Mouse (Mus musculus): ENCODE measurements at regions not wholly inside any gene's neighbourhood (a gene's known extent, or its start where the extent isn't known, plus 50 kb on each side); places are given as distances from the start of the nearest gene placed in this dataset.

DNA sequence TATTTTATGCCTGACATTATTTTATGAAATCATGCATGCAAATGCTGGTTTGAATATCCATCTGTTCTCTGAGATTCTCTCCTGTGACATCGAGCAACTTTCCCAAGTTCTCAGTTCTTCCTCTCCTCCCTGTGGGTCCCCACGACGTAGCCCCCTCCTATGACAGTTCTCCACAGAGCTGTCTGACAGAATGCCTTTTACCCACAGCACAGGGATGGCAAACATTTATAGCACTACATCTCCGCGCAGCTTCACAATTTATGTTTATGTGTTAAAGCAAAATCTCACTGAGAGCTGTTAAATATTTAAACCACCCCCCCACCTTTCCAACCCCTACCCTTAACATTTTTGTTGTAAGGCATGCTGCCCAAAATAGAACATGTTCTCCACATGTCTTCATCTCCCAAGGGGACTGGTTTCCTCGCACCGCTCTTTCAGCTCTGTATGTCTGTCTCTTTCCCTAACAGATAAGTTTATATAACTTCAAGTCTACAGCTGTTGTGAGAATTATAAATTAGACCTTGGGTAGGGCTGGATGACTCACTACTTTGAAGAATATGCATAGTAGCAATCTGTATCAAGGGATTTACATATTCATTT, 63.5 kb upstream of the Ndst3 start:
- no peak for DNase-seq (ENCODE audit: low spot score)

DNA sequence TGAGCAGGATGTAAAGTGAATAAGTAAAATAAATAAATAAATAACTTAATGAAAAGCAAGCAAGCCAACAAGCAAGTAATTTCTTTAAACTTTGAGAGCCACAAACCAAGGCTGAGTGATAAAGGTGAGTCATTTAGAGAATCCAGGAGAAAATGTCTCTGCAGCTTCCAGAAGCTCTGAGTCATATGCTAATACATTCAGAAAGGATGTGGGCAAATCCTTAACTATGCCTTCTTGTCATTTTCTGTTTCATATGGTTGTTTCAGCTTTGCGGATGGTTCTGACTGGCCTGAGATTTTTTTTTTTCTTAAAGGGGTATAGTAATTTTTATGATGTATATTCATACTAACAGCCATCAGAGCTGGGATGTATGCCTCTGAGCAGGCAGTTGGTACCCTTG, 64.3 kb upstream of the Ndst3 start:
- DNase-seq (ENCODE audit: low spot score), result no peak

DNA sequence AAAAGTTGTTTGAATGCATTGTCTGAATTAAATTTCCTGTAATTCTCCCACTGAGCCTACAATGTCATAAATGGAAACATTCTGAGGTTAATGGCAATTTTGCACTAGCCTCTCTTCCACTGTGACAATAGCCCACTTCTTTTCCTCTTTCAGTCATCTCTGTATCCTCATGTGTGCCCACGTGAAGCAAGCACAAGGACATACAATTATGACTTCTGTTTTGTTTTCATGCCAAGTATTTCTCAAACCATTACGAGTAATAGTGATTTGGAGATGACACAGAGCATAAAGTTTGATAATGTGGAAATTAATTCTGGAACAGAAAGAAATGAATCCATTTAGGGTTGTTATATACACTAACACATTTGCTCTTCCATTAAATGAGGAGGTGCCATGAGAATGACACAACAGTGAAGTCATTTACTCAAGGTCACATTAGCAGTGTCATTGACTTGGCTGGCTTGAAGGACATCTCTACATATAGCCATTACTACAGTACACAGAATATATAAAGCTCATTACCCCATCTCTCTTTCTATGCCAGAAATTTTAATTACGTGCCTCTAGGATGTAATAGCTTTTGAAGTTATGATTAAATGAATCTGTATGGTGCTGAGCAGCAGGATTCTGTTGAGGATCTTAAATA, 75.4 kb upstream of the Ndst3 start:
- DNase-seq (ENCODE audit: low spot score), result no peak

DNA sequence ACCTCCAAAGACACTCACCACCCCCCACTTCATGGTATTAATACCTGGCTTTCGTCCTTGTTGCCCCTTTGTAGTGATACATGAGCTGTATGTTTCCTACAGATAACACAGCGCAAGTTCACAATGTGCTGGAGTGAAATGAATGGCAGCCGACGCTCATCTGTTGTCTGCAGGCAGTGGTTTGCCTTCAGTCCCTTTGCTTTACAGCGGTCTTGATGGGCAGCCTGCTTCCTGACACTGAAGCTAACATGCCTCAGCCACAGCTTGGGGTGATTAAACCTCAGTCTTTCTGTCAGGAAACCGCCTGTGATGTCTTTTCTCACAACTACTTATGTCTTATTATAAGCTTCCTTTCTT, 75.9 kb upstream of the Ndst3 start:
- DNase-seq (ENCODE audit: low spot score), result no peak

DNA sequence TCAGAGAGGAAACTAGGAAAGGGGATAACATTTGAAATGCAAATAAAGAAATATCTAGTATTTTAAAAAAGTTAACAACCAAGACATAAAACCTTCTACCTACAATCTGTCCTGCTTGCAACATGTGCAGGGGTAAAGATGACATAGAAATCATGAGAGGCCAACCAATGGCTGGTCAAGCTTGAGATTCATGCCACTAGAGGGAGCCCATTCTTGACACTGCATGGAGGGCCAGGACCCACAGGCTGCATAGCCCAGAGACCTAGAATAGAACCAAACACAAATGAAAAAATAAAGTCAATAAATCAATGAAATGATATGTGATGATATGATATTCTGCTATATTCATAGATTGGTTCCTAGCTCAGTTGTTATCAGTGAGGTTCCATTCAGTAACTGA, 89.9 kb upstream of the Ndst3 start:
- peak; percentile 50 for DNase-seq (ENCODE audit: low spot score)

DNA sequence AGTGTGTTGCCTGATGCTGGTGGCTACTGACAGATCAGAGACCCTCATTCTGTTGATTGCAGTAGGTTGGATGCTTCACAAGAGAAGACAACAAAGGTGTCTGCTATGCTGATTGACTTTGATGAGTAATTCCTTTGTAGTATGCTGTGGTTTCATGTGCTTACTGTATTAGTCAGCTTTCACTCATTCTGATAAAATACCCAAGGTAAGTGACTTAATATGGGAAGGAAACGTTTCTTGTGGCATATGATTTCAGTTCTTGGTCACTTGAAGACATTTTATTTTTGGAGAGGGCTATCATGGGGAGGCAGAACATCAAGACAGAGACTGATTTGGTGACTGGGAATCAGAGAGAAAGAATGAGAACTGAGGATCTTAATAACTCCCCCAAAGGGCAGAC, 90.9 kb upstream of the Ndst3 start:
- no peak for DNase-seq (ENCODE audit: low spot score)

DNA sequence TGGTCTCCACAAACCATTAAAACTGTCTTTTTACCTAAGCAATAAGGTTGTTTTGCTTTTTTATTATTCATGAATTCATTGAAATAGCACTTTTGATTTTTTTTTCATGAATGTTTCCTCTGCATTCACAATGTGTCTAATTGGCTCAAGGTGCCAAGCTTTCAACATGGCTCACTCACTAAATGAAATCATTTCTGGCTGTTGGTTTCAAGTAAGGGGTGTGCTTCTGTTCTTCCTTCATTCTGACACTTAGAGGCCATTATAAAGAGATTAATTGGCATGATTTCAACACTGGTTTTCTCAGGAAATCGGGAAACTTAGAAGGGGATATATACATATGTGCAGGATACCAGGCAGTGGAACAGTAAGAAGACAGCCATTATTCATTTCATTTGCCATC, 93.5 kb upstream of the Ndst3 start:
- DNase-seq (ENCODE audit: low spot score), result no peak

DNA sequence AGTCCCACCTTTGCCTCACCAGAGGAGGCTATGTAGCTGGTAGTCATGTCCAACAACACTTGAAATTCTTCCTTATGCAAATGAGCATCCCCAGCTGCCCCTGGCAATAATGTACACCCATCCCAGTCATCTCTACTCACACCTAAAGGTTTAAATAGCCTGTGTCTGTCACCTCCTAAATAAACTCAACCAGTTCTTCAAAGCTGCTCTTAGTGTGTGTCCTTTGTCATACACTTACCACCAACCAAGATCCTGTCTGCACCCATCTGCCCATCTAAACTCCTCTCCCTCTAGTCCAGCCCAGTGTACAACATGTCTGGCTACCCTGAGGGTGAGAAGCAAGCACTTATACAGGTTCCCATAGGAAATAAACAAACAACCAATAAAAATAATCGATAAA, 103.4 kb upstream of the Ndst3 start:
- no peak for DNase-seq (ENCODE audit: low spot score)

DNA sequence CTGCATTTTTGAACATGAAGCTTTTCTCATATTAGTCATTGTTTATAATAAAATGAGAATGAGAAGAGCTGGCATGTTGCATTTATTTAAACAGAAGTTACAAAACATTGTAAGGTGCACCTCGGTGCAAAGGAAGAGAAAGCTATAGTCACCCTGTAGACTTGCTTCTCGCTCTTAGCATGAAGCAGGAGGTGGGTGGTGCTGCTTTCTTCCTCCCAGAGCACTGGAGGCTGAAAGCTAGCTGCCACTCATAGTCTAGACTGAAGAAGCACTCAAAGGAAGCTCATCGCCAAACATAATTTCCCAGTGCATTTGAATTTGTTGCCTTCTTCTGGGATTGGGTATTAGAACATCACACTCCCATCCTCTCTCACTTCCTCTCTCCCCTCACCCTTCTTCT, 114.7 kb upstream of the Ndst3 start:
- DNase-seq (ENCODE audit: low spot score), result no peak

DNA sequence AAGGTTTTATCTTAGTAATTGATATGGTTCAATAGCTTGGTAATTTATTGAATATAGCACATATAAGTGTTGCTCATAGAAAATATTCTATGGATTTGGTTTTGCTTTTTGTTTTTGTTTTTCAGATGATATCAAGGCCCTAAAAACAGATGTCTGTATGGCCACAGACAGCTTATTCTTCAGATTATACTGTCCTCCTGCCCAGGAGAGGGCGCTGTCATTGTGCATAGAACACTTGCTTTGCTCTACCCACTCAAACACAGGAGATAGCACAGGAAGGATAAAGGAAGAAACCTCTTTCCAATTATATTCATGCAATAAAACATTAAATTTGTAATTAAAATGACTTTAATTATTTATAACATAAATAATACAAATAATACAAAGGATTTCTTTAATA, 115.4 kb upstream of the Ndst3 start:
- DNase-seq (ENCODE audit: low spot score), result no peak

DNA sequence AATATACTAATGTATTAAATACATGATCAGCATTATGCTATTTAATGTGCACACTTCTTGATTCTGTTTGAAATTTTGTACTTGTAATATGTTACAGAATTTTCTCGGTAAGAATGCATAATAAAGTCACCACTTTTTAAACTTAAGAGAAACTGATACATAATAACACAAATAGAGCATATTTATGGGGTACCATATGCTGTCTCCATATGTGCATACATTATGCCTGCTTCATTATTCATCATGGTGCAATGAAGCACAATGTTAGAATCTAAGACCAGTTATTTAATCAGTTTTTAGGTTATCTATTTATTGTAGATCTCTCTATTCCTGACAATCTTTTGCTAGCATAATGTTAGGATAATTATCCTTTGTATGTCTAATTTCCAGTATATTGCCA, 115.9 kb upstream of the Ndst3 start:
- DNase-seq (ENCODE audit: low spot score), result no peak

DNA sequence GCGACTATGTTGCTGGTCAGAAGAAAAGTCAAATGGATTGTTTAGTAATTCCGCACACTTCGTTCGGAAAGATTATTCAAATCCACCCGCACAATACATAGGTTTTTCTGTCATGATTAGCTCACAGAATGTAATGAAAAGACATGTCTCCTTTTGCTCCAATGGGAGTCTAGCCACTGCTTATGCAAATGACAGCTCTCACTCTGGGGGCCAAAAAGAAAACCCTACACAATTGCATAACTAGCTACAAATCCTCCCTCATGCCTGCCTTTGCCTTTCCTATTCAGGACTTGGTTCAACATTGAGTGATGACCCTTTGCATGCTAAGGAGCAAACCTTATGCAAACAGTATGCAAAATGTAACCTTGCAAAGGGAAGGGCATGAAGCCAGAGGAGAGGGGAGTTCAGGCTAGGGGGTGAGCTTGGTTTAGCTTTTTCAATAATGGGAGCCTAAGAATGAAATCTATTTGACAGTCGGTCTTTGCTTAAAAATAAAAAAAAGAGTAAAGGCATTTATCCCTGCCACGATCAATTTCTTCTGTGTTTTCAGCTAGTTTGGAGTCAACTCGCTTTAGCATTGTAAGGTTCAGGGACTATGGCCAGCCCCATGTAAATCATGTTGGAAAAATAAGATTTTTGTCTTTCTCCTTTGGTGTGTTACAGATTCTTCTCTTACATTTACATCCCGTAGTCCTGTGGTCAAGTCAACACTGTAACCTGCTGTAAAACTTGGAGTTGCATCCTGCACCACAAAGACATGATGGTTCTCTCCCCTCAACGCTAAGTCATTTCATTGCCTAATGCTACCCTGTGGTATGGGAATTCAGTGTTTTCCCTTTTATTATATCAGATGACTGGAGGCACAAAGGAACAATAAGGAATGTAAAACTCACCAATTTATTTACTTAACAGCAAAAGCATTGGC, 119.6 kb upstream of the Ndst3 start:
- peak; percentile 10 for DNase-seq (ENCODE audit: low spot score)

DNA sequence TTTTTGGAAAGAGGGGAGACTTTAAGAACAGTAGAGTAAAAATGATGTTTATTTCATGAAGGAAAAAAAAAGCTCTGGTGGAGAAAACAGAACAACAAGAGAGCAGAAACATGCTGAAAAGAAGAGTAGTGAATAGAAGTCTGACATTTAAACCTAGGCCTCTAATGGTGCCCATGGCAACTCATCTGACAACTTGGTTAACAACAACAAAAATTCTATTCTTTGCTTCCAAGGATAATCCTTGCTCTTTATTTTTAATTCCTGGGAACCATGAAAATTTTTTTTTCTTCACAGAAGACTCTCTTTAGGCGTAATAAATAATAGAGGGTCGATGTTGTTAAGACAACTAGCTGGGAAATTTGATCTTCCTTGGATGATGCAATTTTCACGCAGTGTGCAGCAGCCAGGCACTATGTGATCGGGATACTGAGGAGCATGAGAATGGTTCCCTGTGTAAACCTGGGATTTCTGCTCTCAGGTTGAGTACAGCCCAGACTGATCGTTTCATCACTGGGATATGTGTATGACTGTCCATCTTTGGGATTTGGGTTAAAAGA, 120.4 kb upstream of the Ndst3 start:
- DNase-seq (ENCODE audit: low spot score), result peak; percentile 32

DNA sequence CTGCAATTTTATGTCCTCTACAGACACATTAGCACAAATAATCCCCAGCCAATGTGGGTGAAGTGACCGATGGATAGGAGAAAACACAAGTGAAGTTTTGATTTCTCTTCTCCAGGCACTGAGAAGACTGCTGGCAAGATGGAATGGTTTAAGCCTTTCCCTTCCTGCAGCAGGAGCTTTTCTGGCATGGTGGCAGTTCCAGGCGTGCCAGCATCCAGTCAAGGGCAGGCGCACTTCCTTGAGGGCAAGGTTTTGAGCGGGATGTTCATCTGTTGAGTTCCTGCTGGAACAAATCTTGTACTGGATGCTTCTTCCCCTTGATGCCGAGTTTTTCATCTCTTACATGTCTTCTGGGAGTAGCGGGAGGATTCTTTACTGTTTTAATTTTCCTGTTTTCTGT, 138.1 kb upstream of the Ndst3 start:
- no peak for DNase-seq (ENCODE audit: low spot score)

DNA sequence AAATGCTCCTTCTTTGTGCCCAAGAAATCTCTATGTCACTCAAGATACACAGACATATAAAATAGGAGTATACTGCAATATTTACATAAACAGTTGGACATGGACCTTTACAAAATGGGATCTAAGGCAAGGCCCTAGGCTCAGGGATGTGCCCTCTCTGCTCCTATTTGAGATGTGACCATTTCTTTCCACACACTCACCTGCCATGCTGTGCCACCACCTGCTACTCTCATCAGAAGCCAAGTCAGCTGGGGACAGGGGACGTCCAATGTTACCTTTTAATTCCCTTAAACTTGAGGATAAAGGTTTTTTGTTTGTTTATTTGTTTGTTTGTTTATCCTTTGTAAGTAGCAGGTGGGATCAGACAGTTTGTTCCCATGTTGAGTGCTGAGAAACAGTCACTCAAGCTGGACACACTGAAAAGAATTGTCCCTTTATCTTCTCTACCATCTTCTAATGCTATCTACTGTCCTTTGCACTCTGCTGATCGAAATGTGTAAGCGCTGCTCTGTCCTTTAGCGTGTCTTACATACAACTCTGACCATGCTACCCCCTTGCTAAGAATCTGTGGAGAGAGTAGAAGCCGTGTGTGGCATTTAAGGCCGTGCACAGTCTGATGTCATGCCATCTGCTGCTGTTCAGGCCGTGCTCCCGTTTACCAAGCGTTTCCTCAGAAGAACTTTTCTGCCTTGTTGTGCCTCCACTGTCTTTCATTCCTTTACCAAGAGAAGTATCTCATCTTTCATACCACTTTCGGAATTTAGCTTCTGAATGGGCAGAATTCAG, 147.9 kb upstream of the Ndst3 start:
- no peak for DNase-seq (ENCODE audit: low spot score)

DNA sequence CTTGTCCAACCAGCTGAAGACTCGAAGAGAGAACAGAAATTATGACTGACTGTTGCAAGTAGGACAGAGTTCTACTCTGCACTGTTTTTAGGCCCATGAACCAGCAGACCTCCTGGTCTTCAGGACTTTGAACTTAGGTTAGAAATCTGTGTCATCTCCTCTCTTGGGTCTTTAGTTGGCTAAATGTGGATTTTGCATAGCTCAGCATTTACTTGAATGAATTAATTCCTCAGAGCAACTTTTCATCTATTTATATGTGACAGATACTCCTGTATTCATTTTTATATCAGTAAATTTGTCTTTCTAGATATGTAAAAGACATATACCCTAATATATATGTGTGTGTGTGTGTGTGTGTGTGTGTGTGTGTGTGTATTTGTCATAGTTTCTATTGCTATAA, 155.9 kb upstream of the Ndst3 start:
- DNase-seq (ENCODE audit: low spot score), result no peak

DNA sequence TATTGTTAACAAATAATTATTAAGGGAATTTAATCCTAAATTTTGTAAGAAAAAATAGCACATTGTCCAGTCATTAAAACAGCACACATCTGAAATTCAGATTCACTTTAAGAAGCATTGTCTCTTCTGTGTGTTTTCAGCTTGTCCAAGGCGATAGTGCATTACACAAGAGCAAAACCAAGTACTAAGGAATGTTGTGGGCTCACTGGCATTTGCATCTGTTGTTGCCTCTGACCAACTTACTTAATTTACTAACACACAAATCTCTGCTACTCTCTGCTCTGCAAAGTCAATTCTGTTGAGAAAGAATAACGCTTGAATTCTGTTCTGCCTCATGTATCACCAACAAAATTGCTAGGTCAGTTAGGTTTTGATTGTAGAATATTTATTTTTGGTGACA, 158.0 kb upstream of the Ndst3 start:
- no peak for DNase-seq (ENCODE audit: low spot score)

DNA sequence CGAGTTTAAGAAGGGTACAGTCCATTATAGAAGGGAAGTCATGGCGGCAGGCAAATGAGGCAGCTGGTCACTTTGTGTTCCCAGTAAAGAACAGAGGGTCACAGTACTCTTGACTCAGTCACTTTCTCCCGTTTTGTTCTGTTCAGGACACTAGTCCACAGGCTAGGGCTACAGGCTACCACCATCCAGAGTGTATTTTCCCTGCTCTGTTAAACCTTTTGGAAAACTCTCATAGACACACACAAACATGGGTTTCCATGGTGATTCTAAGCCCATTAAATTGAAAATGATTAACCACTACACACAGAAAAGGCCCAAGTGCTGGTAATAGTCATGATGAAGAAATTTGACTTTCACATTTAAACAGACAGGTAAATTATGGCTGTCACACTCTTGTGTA, 162.2 kb upstream of the Ndst3 start:
- DNase-seq (ENCODE audit: low spot score), result no peak

DNA sequence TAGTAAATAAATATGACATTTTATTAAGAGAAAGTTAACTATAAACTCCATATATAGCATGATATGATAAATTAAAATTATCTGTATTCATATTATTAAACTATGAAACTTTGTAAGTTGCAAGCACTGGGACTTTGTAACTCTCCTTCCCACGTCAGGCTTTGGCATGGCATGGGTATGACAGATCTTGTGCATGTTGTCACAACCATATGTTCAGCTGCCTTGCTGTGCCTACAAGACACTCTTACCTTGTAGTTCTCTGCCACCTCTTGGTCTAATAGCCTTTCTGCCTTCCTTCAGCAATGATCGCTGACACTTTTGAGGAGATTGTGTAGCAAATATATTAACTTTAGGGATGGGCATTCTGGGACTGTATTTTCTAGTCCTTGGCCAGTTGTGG, 183.1 kb upstream of the Ndst3 start:
- no peak for DNase-seq (ENCODE audit: low spot score)

DNA sequence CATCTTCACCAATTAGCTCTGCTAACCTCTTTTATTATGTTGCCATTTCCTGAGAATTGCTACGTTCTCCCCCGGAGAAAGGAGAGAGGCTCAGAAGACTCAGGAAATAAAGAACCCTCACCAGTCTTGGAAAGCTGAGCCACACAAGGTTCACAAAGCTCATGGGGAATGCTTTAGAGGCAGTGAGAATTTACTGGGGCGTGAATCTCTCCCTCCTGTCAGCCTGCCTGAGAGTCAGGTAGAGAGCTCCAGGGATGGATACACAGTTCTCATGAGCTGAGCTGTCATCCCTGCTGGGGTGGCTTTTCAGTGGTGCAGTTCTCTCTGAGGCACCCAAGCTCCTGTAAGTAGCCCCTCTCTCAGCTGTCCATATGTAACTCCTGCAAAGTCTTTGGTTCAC, 203.0 kb upstream of the Ndst3 start:
- DNase-seq (ENCODE audit: low spot score), result no peak

DNA sequence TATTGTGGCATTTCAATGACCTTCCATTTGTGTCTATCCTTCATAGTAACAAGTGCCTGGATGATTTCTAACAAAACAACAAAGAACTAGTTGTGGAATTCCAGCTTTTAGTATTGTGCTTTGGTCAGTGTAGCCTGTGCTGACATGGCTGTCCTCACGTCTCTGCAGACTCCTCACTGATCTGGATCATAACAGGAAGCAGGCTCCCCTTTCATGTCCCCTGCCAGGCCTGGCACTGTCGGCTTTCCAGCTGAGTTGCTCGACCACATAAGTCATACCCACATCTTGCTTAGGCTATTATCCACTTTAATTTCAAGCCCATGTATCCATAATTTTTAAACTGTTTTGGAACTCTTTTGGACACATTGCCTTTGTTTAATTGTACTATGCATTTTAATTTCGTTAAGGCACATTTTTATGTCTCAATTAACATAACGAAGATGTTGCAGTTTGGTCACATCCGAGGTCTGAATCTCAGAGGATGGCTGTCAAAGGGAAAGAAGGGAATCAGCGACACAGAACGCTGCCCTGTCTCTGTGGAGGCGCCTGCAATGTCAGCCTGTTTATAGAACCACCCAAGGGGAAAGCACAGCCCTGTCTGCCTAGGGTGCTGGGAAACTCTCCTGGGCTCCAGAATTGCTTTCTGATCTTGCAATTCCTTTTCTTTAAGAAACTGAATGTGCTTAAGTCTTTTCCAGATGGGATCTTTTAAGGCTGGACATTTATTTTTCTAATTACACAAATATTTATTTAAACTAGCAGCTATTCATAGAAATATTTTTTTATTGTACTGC, 215.5 kb upstream of the Ndst3 start:
- DNase-seq (ENCODE audit: low spot score), result peak; percentile 50

DNA sequence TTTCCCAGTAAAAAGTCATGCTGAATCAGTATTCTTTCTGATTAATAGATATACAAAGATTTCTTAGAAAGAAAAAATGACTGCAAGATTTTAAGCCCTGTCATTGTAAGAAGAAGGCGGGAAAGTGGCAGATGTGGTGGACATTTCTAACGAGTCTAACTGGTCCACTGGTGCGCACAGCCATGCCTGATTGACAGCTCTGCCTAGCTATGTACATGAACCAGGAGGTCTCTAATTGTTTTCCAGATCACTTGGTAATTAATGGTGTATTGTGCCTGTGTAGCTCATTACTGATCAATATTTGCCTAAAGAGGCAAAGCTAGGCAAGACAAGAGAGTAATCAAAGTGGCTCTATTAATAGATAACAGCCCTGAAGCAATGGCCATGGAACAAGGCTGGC, 227.5 kb upstream of the Ndst3 start:
- no peak for DNase-seq (ENCODE audit: low spot score)

Measured in embryo, embryonic 10.5 days (tissue).